Mouse (Mus musculus) hindbrain, embryonic 13.5 days (tissue): ENCODE results near the gene Fam171a2. TPM values are rescaled to one million over a fixed set of nuclear protein-coding genes. Genes with fewer than 3 reads are reported as not detected.
A peak's percentile ranks its signal among the peaks of the same experiment; 100 is the strongest.

Experiments used
- ATAC-seq: fragments of 200-750 bp; cut with Nextera tagmentation; 2 replicates; pipeline ENCODE4 v1.8.0; 2017; ENCODE audit warnings: moderate TSS enrichment; ENCODE audit not compliant: low FRiP score
- H3K27ac ChIP-seq: fragments of 300-500 bp; sonication (generic); 2 replicates; pipeline ENCODE4 v1.5.1; 2015; ENCODE audit warnings: inconsistent platforms, mild to moderate bottlenecking, moderate library complexity
- H3K27me3 ChIP-seq: fragments of 300-500 bp; sonication (generic); 2 replicates; pipeline ENCODE4 v1.6.1; 2015; ENCODE audit warnings: mild to moderate bottlenecking, inconsistent platforms
- H3K36me3 ChIP-seq: fragments of 300-500 bp; sonication (generic); 2 replicates; pipeline ENCODE4 v1.6.1; 2015; ENCODE audit warnings: mild to moderate bottlenecking, inconsistent platforms
- H3K4me1 ChIP-seq: fragments of 300-500 bp; sonication (generic); replicated peaks from 2 replicates; pipeline ENCODE4 v1.6.1; 2015; ENCODE audit warnings: inconsistent platforms
- H3K4me2 ChIP-seq: fragments of 300-500 bp; sonication (generic); 2 replicates; pipeline ENCODE4 v1.6.1; 2015; ENCODE audit warnings: inconsistent platforms, mild to moderate bottlenecking, moderate library complexity
- H3K4me3 ChIP-seq: fragments of 300-500 bp; sonication (generic); 2 replicates; pipeline ENCODE4 v1.5.1; 2015; ENCODE audit warnings: mild to moderate bottlenecking, inconsistent platforms
- H3K9ac ChIP-seq: fragments of 300-500 bp; sonication (generic); 2 replicates; pipeline ENCODE4 v1.6.1; 2015; ENCODE audit warnings: mild to moderate bottlenecking, inconsistent platforms
- H3K9me3 ChIP-seq: fragments of 300-500 bp; sonication (generic); 2 replicates; pipeline ENCODE4 v1.6.1; 2016; ENCODE audit warnings: inconsistent platforms
- WGBS: fragments of 180-500 bp; shearing (Covaris S2); methylation state at CpG from one replicate; pipeline ENCODE4 v1.1.7; 2015; 5-methylcytosine and 5-hydroxymethylcytosine counted together
- polyA plus RNA-seq: library from polyadenylated mRNA; unstranded; fragments of >200 nt; fragmentation: Nextera tagmentation; extraction: Ambion mirVana; gene quantifications from 2 replicates; pipeline ENCODE4 v1.2.1, GENCODE M21; 2015

Gene Fam171a2
- polyA plus RNA-seq, 1 experiment from 2014 or later, result 15.9 TPM

- Histone ChIP-seq H3K4me1 (peaks cover 49% of the 10 kb centered on the region), H3K27ac (peak overlapping the region; percentile 70), H3K9me3 (no peaks in the 10 kb centered on the region), H3K4me3 (peak overlapping the region; percentile 36), H3K36me3 (peaks cover 92% of the 10 kb centered on the region), H3K27me3 (0 out of 2 replicates have a peak, but pooled peaks cover 18% of the 10 kb centered on the region), H3K4me2 (peak overlapping the region; percentile 56), H3K9ac (peak overlapping the region; percentile 71)
- ATAC-seq, result 0 out of 2 replicates have a peak, but pooled peaks have one; percentile 22
- 9% methylated on average over 77 of the region's 77 CpGs for WGBS
Measured at GRCm38 (mm10) chr11:102438212-102439092, 9.0 kb downstream of the Fam171a2 start.

- no peak for ATAC-seq
- H3K36me3 ChIP-seq, result peaks cover 89% of the 10 kb centered on the region
- 6% methylated on average over 78 of the region's 87 CpGs for WGBS
Measured at GRCm38 (mm10) chr11:102437120-102438061, 10.1 kb downstream of the Fam171a2 start.

GRCm38 (mm10) chr11:102436471-102436790 is 11.1 kb downstream of the Fam171a2 start:
- Histone ChIP-seq H3K27ac (no peak overlapping the region), H3K4me1 (peaks cover 62% of the 10 kb centered on the region), H3K36me3 (peaks cover 80% of the 10 kb centered on the region), H3K4me2 (no peak overlapping the region), H3K9ac (no peak overlapping the region), H3K27me3 (0 out of 2 replicates have a peak, but pooled peaks cover 18% of the 10 kb centered on the region), H3K4me3 (no peak overlapping the region), H3K9me3 (no peaks in the 10 kb centered on the region)
- 84% methylated on average over 10 of the region's 10 CpGs for WGBS
- ATAC-seq, result no peak

More at GRCm38 (mm10) chr11:102437120-102438061, 10.1 kb downstream of the Fam171a2 start:
- Histone ChIP-seq H3K4me2 (peak overlapping the region; percentile 56), H3K27me3 (0 out of 2 replicates have a peak, but pooled peaks cover 18% of the 10 kb centered on the region), H3K9me3 (no peaks in the 10 kb centered on the region), H3K27ac (peak overlapping the region; percentile 70), H3K4me1 (peaks cover 55% of the 10 kb centered on the region), H3K4me3 (peak overlapping the region; percentile 36), H3K9ac (peak overlapping the region; percentile 71)

- WGBS, result 91% methylated on average over 18 of the region's 18 CpGs
- peaks cover 65% of the 10 kb centered on the region for H3K4me1 ChIP-seq
- no peaks in the 10 kb centered on the region for H3K9me3 ChIP-seq
- no peak overlapping the region for H3K27ac ChIP-seq
- no peak overlapping the region for H3K4me3 ChIP-seq
- 0 out of 2 replicates have a peak, but pooled peaks cover 15% of the 10 kb centered on the region for H3K27me3 ChIP-seq
- H3K4me2 ChIP-seq, result no peak overlapping the region
- no peak overlapping the region; the same call in 1 of the 2 replicates for H3K9ac ChIP-seq
- H3K36me3 ChIP-seq, result peaks cover 75% of the 10 kb centered on the region
- ATAC-seq, result no peak
Measured at GRCm38 (mm10) chr11:102435754-102436470, 11.6 kb downstream of the Fam171a2 start.

- Histone ChIP-seq H3K27ac (no peak overlapping the region), H3K4me1 (peaks cover 69% of the 10 kb centered on the region), H3K4me3 (no peak overlapping the region), H3K9ac (no peak overlapping the region), H3K36me3 (peaks cover 66% of the 10 kb centered on the region), H3K27me3 (0 out of 2 replicates have a peak, but pooled peaks cover 8% of the 10 kb centered on the region), H3K4me2 (no peak overlapping the region), H3K9me3 (no peaks in the 10 kb centered on the region)
- no peak for ATAC-seq
- 92% methylated on average over 11 of the region's 11 CpGs for WGBS
Measured at GRCm38 (mm10) chr11:102434816-102435705, 12.4 kb downstream of the Fam171a2 start.

GRCm38 (mm10) chr11:102434406-102434805 is 13.1 kb downstream of the Fam171a2 start:
- Histone ChIP-seq H3K4me3 (no peak overlapping the region), H3K9ac (no peak overlapping the region), H3K27ac (no peak overlapping the region), H3K4me1 (peaks cover 76% of the 10 kb centered on the region), H3K36me3 (peaks cover 60% of the 10 kb centered on the region), H3K27me3 (0 out of 2 replicates have a peak, but pooled peaks cover 1% of the 10 kb centered on the region), H3K4me2 (no peak overlapping the region), H3K9me3 (no peaks in the 10 kb centered on the region)
- 9% methylated on average over 7 of the region's 7 CpGs for WGBS
- ATAC-seq, result peak; percentile 9; the same call in 1 of the 2 replicates

GRCm38 (mm10) chr11:102433866-102434265 is 13.6 kb downstream of the Fam171a2 start:
- peaks cover 54% of the 10 kb centered on the region for H3K36me3 ChIP-seq
- H3K4me3 ChIP-seq, result no peak overlapping the region
- ATAC-seq, result no peak
- no peaks in the 10 kb centered on the region for H3K9me3 ChIP-seq
- no peak overlapping the region for H3K9ac ChIP-seq
- H3K4me2 ChIP-seq, result no peak overlapping the region
- peaks cover 73% of the 10 kb centered on the region for H3K4me1 ChIP-seq
- H3K27ac ChIP-seq, result no peak overlapping the region; the same call in 1 of the 2 replicates
- 0 out of 2 replicates have a peak, but pooled peaks cover under 1% of the 10 kb centered on the region for H3K27me3 ChIP-seq
- 91% methylated on average over 7 of the region's 7 CpGs for WGBS

- H3K4me1 ChIP-seq, result peaks cover 63% of the 10 kb centered on the region
- 0 out of 2 replicates have a peak, but pooled peaks cover 6% of the 10 kb centered on the region for H3K27me3 ChIP-seq
- no peaks in the 10 kb centered on the region for H3K9me3 ChIP-seq
- ATAC-seq, result no peak
- H3K4me2 ChIP-seq, result no peak overlapping the region
- 93% methylated on average over 6 of the region's 6 CpGs for WGBS
- H3K9ac ChIP-seq, result no peak overlapping the region; the same call in 1 of the 2 replicates
- no peak overlapping the region for H3K27ac ChIP-seq
- H3K36me3 ChIP-seq, result peaks cover 45% of the 10 kb centered on the region
- no peak overlapping the region for H3K4me3 ChIP-seq
Measured at GRCm38 (mm10) chr11:102432896-102433295, 14.6 kb downstream of the Fam171a2 start.

GRCm38 (mm10) chr11:102432115-102432843 is 15.2 kb downstream of the Fam171a2 start:
- no peak overlapping the region for H3K4me3 ChIP-seq
- 68% methylated on average over 16 of the region's 16 CpGs for WGBS
- peaks cover 57% of the 10 kb centered on the region for H3K4me1 ChIP-seq
- H3K9ac ChIP-seq, result peak overlapping the region; percentile 43; the same call in 1 of the 2 replicates
- ATAC-seq, result no peak
- 0 out of 2 replicates have a peak, but pooled peaks cover 7% of the 10 kb centered on the region for H3K27me3 ChIP-seq
- no peaks in the 10 kb centered on the region for H3K9me3 ChIP-seq
- H3K4me2 ChIP-seq, result 0 out of 2 replicates have a peak overlapping the region, but pooled peaks have one; percentile 10
- H3K27ac ChIP-seq, result no peak overlapping the region
- H3K36me3 ChIP-seq, result peaks cover 38% of the 10 kb centered on the region

GRCm38 (mm10) chr11:102431728-102432114 is 15.8 kb downstream of the Fam171a2 start:
- H3K4me3 ChIP-seq, result no peak overlapping the region
- H3K27me3 ChIP-seq, result 0 out of 2 replicates have a peak, but pooled peaks cover 7% of the 10 kb centered on the region
- ATAC-seq, result no peak
- H3K36me3 ChIP-seq, result peaks cover 33% of the 10 kb centered on the region
- no peak overlapping the region for H3K27ac ChIP-seq
- no peaks in the 10 kb centered on the region for H3K9me3 ChIP-seq
- 87% methylated on average over 3 of the region's 3 CpGs for WGBS
- H3K4me1 ChIP-seq, result peaks cover 52% of the 10 kb centered on the region
- H3K9ac ChIP-seq, result peak overlapping the region; percentile 43; the same call in 1 of the 2 replicates
- 0 out of 2 replicates have a peak overlapping the region, but pooled peaks have one; percentile 10 for H3K4me2 ChIP-seq
